19 mouse cellular contexts compared by ENCODE assay signal in the genomic region with DNA sequence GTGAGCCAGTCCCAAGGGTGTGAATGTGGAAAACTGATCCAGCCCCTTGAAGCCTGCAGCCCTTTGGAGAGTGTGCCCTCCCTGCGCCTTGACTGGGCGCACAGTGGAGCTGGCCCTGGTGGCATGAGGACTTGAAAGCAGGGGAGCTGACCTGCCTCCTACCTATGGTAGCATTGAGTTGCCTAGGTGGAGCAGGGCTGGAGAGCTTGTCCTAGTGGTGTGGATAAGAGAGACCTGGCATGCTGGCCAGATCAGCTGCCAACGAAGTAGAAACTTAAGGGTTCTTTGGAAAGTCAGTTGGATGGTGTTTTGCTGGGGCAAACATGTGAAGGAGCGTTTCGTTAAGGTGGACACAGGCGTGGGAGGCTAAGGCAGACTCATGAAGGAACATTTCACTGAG.
"Had no signal": no experiment of that assay in that cellular context is flagged by ENCODE, and none has a peak within 500 bp of the region (broad histone marks: within the 10 kb centered on the region; RNA-seq: fewer than 3 reads in every experiment).

No protein-coding gene starts in this region.

- DNase-seq: kidney, adult 18-20 months; kidney, adult 9 months; kidney, postnatal 14 days; kidney, postnatal 4 days; left cerebral cortex, postnatal 4 days; liver, postnatal 0 days; midbrain, embryonic 14.5 days; right cerebral cortex, adult 18-20 months; right cerebral cortex, postnatal 14 days; right cerebral cortex, postnatal 4 days; thymus, adult 2 months; thymus, postnatal 14 days; thymus, postnatal 4 days had no signal

- H3K36me3 ChIP-seq: limb, embryonic 12.5 days; limb, embryonic 15.5 days had no signal

- ATAC-seq: liver, postnatal 0 days had no signal

- H3K4me2 ChIP-seq: limb, embryonic 12.5 days; limb, embryonic 15.5 days; liver, embryonic 11.5 days had no signal

- H3K9me3 ChIP-seq: limb, embryonic 12.5 days; limb, embryonic 15.5 days had no signal

- H3K4me3 ChIP-seq: limb, embryonic 12.5 days; limb, embryonic 15.5 days had no signal

- H3K27ac ChIP-seq: limb, embryonic 12.5 days; limb, embryonic 15.5 days; liver, embryonic 14.5 days; macrophage; stomach, postnatal 0 days had no signal

- H3K9ac ChIP-seq: limb, embryonic 12.5 days; limb, embryonic 15.5 days; liver, embryonic 14.5 days; liver, postnatal 0 days had no signal

- H3K27me3 ChIP-seq: limb, embryonic 12.5 days; limb, embryonic 15.5 days had no signal
